Mouse (Mus musculus) G1E (cell line): ENCODE measurements around the gene Ankmy1. TPM values are rescaled to one million over a fixed set of nuclear protein-coding genes. Genes with fewer than 3 reads are reported as not detected.

ENCODE experiments used
- ATAC-seq: 2 replicates; pipeline ENCODE4 v1.8.0; 2016; ENCODE audit warnings: mild to moderate bottlenecking; ENCODE audit not compliant: insufficient number of reproducible peaks, poor library complexity, low FRiP score, severe bottlenecking; ENCODE audit errors: extremely low read depth
- DNase-seq: peaks from one replicate; pipeline ENCODE4 v3.0.0; 2012; ENCODE audit warnings: low spot score
- H3K27me3 ChIP-seq: 2 replicates; pipeline ENCODE4 v1.6.1; 2012; ENCODE audit warnings: mild to moderate bottlenecking, low read length, inconsistent platforms; ENCODE audit not compliant: insufficient read depth
- H3K36me3 ChIP-seq: replicated peaks from 2 replicates; pipeline ENCODE3; 2012; ENCODE audit warnings: mild to moderate bottlenecking, inconsistent platforms
- H3K4me1 ChIP-seq: 2 replicates; pipeline ENCODE4 v1.6.1; 2012; ENCODE audit warnings: low read depth, low read length, inconsistent platforms, mixed read lengths; ENCODE audit not compliant: insufficient read depth
- H3K4me3 ChIP-seq: 2 replicates; pipeline ENCODE4 v1.5.1; 2012; ENCODE audit warnings: low read depth, mild to moderate bottlenecking, inconsistent platforms, low read length, moderate library complexity, mixed read lengths
- H3K9me3 ChIP-seq: replicated peaks from 2 replicates; pipeline ENCODE4 v1.6.1; 2012; ENCODE audit warnings: inconsistent platforms
- CTCF ChIP-seq: IDR thresholded peaks from 2 replicates; pipeline ENCODE4 v1.5.1; 2012; ENCODE audit warnings: low read depth, low read length, inconsistent platforms, mixed read lengths
- GATA1 ChIP-seq: IDR thresholded peaks from 2 replicates; pipeline ENCODE4 v1.6.1; 2012; ENCODE audit warnings: borderline replicate concordance, low read length, inconsistent platforms, mixed read lengths
- GATA2 ChIP-seq: IDR thresholded peaks from 2 replicates; pipeline ENCODE4 v1.6.1; 2012; ENCODE audit warnings: low read depth, low read length, inconsistent platforms, borderline replicate concordance
- POLR2AphosphoS5 ChIP-seq: IDR thresholded peaks from 2 replicates; pipeline ENCODE4 v1.6.1; 2012; ENCODE audit warnings: low read depth, low read length, inconsistent platforms; ENCODE audit not compliant: insufficient replicate concordance
- TAL1 ChIP-seq: conservative IDR thresholded peaks from 2 replicates; pipeline ENCODE4 v1.6.1; 2012; ENCODE audit warnings: low read depth, low read length, inconsistent platforms, mixed read lengths
- polyA plus RNA-seq: library from polyadenylated mRNA; stranded (reverse); fragments of >175 nt; gene quantifications from 2 replicates; pipeline ENCODE4 v1.2.3, GENCODE M21; 2012
- total RNA-seq, 2 experiments: library from RNA; stranded (forward) in 1 of 2; stranded (reverse) in 1 of 2; fragments of 200-1000 nt in 1 of 2; fragments of >200 nt in 1 of 2; fragmentation: Nextera tagmentation in 1 of 2; gene quantifications; 2 replicates each; pipeline ENCODE4 v1.2.3; 2014 to 2017

Ankmy1 gene
- total and polyA plus RNA-seq, 3 experiments: 0.08 to 0.75 (median 0.38) TPM

DNA sequence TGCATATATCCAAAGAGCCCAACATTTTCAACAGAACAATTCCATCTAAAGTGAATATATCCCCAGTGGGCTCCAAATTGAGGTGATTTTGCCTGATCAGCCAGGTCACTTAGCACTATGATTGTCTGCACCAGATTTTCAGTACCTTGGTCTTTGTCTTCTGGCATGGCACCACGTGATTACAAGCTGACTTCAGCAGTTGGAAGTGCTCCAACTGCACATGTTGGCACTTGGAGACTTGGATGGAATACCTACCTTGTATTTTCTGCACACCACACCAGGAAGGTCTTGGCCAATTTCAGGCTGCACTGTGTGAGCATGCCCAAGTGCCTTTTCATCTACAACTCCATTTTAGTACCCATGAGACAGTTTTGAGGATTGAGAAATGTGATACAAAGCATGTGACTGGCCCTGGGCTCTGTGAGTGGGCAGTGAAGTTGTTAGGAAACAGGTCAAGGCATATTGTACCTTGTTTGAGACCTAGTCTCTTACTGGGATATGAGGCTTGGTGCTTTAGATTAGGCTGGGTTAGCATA, 27.5 kb upstream of the Ankmy1 start:
- no peak for DNase-seq
- Histone ChIP-seq H3K4me1 (peaks cover 20% of the 10 kb centered on the region), H3K27me3 (peaks cover 28% of the 10 kb centered on the region), H3K36me3 (peaks cover 10% of the 10 kb centered on the region), H3K9me3 (no peaks in the 10 kb centered on the region), H3K4me3 (no peak overlapping the region)
- no peak for TF ChIP-seq TAL1
- TF ChIP-seq GATA2: no peak
- TF ChIP-seq CTCF: no peak
- no peak for TF ChIP-seq GATA1
- TF ChIP-seq POLR2AphosphoS5: no peak
- no peak for ATAC-seq

DNA sequence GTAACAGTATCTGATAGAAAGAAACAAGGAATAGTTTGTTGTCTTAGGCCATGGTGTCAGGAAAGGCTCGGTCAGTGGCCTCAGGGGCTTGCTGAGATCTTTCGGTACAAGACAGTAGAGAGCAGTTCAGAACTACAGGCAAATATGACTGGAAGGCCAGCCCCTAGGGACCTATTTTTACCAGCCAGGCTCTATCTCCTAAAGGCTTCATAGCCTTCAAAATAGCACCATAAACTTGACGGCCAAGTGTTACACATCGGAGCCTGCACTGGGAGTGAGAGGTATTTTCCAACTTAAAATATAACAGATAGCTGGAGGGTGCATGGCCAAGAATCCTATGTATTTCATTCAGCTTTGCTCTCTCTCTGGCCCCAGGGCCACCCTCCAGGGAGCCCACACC, 18.8 kb upstream of the Ankmy1 start:
- Histone ChIP-seq H3K9me3 (no peaks in the 10 kb centered on the region), H3K4me3 (no peak overlapping the region), H3K27me3 (peaks cover 3% of the 10 kb centered on the region; the same call in 1 of the 2 replicates), H3K4me1 (peaks cover 16% of the 10 kb centered on the region), H3K36me3 (peaks cover 58% of the 10 kb centered on the region)
- TF ChIP-seq CTCF: no peak
- no peak for TF ChIP-seq GATA1
- no peak for TF ChIP-seq GATA2
- TF ChIP-seq TAL1: no peak
- no peak for TF ChIP-seq POLR2AphosphoS5
- no peak for DNase-seq
- no peak for ATAC-seq

DNA sequence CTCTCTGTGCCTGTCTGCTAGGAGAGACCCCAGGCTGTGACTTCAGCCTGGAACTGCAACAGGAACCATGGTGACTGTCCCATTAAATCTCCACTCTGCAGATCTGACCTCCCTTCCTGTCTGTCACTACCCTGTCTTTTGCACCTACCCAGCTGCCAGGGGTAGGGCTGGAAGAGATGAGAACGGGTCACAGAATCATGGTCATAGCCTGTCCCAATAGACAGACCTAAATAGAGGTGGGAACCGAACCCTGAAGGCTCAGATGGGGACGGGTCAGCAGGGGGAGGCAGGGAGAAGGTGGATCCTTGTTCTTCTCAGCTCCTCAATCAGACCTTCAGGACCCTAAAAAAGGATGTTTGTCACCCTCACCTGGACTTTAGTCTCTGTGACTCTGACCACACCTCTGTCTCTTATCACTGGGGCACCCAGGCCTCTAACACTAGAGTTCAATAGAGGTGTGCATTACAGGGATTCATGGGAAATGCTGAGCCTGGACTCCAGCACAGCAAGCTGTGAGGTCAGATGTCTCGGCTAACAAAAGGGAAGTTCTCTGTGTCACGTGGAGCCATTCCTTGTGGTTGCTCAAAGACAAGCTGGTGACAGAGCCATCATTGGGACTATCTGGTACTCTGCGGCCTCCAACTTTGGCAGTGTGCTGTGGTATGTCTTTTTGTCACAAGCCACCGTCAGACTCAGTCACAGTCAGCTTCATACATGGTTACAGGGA, 17.9 kb upstream of the Ankmy1 start:
- ATAC-seq (peak; percentile 23), DNase-seq (no peak)
- peaks cover 67% of the 10 kb centered on the region for H3K36me3 ChIP-seq
- peaks cover 16% of the 10 kb centered on the region for H3K4me1 ChIP-seq
- H3K4me3 ChIP-seq: no peak overlapping the region
- H3K27me3 ChIP-seq: no peaks in the 10 kb centered on the region; the same call in 1 of the 2 replicates
- H3K9me3 ChIP-seq: no peaks in the 10 kb centered on the region
- TF ChIP-seq POLR2AphosphoS5 (no peak; the same call in 1 of the 2 replicates), GATA2 (no peak), GATA1 (no peak), CTCF (no peak), TAL1 (no peak)

DNA sequence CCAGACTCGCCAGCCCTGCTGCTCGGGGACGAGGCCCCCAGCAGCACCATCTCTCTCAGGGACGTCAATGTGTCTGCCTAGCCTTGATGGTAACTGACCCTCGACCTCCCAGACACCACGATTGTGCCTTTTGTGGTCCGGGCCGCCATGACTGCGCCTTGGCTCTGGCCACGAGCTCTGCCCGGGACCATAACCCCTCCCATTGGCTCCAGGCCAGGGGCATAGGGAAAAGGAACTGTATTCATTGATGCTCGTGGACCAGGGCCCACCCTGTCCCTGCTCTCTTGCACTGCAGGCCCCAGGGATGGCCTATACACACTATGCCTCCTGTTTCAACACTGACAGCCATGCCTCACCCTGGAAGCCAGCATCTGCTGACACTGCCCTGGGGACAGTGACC, 17.1 kb upstream of the Ankmy1 start:
- peaks cover 75% of the 10 kb centered on the region for H3K36me3 ChIP-seq
- DNase-seq: no peak
- no peak overlapping the region for H3K4me3 ChIP-seq
- no peak for ATAC-seq
- no peaks in the 10 kb centered on the region; the same call in 1 of the 2 replicates for H3K27me3 ChIP-seq
- peaks cover 16% of the 10 kb centered on the region for H3K4me1 ChIP-seq
- H3K9me3 ChIP-seq: no peaks in the 10 kb centered on the region
- TF ChIP-seq GATA1 (no peak), GATA2 (no peak), TAL1 (no peak), POLR2AphosphoS5 (no peak), CTCF (no peak)

DNA sequence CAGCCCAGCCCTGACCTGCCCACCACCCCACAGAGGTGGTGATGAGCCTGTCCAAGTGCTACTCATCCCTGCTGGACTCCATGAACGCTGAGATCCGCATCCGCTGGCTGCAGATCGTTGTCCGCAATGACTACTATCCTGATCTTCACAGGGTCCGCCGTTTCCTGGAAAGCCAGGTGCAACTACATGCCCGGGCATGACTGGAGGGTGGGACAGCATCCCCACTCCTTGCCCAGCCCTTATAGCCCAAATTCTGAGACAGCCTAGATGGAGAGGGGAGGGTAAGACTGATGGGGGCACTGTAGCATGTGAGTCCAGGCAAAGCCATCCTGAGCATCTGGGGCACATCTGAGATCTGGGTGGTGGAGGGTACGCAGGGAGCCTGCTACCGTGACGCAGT, 16.4 kb upstream of the Ankmy1 start:
- ATAC-seq (no peak), DNase-seq (no peak)
- peaks cover 18% of the 10 kb centered on the region for H3K4me1 ChIP-seq
- no peaks in the 10 kb centered on the region for H3K9me3 ChIP-seq
- peaks cover 82% of the 10 kb centered on the region for H3K36me3 ChIP-seq
- no peak for TF ChIP-seq GATA2
- TF ChIP-seq GATA1: no peak
- TF ChIP-seq TAL1: no peak
- no peak for TF ChIP-seq POLR2AphosphoS5
- no peak for TF ChIP-seq CTCF
- H3K27me3 ChIP-seq: no peaks in the 10 kb centered on the region; the same call in 1 of the 2 replicates
- no peak overlapping the region for H3K4me3 ChIP-seq

DNA sequence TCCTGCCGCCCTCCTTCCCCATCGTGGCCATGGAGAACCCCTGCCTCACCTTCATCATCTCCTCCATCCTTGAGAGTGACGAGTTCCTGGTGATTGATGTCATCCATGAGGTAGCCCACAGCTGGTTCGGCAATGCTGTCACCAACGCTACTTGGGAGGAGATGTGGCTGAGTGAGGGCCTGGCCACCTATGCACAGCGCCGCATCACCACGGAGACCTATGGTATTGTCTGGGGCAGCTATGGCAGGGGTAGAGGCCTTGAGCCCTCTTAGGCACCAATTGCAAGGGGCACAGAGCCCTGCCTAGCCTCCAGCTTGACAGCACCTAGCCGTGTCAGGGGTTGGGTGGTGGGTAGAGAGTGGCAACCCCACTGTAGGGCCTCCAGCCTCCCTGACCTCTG, 14.0 kb upstream of the Ankmy1 start:
- Histone ChIP-seq H3K4me1 (peaks cover 33% of the 10 kb centered on the region), H3K27me3 (no peaks in the 10 kb centered on the region), H3K9me3 (no peaks in the 10 kb centered on the region), H3K36me3 (peaks cover 100% of the 10 kb centered on the region), H3K4me3 (no peak overlapping the region)
- no peak for TF ChIP-seq CTCF
- no peak for TF ChIP-seq GATA2
- ATAC-seq (no peak), DNase-seq (no peak)
